Mouse (Mus musculus) right cerebral cortex, adult 18-20 months (tissue): ENCODE measurements at regions not wholly inside any gene's neighbourhood (a gene's known extent, or its start where the extent isn't known, plus 50 kb on each side); places are given as distances from the start of the nearest gene placed in this dataset.
"Not testable (repeated sequence)": the region's sequence is repeated elsewhere in the genome, so short reads cannot be mapped to it uniquely, and the experiment has no call there.

Experiments used
- DNase-seq: peaks from one replicate; pipeline ENCODE4 v3.0.0; 2022; ENCODE audit warnings: mixed read lengths

- DNase-seq, result no peak
Observed at GRCm38 (mm10) chr15:3909471-3909870, 69.9 kb downstream of the Fbxo4 start.

GRCm38 (mm10) chr15:3908721-3909120, 70.7 kb downstream of the Fbxo4 start:
- peak; percentile 8 for DNase-seq

- no peak for DNase-seq
Observed at GRCm38 (mm10) chr15:3905548-3905947, 73.8 kb downstream of the Fbxo4 start.

- DNase-seq, result no peak
Observed at GRCm38 (mm10) chr15:3878429-3878828, 100.9 kb downstream of the Fbxo4 start.

GRCm38 (mm10) chr15:3877506-3877905, 101.9 kb downstream of the Fbxo4 start:
- no peak for DNase-seq

- DNase-seq, result not testable (repeated sequence)
Observed at GRCm38 (mm10) chr15:3875210-3875861, 104.0 kb downstream of the Fbxo4 start.

- no peak for DNase-seq
Observed at GRCm38 (mm10) chr15:3831802-3832201, 147.6 kb downstream of the Fbxo4 start.

- DNase-seq, result no peak
Observed at GRCm38 (mm10) chr15:3805430-3805829, 173.9 kb downstream of the Fbxo4 start.

- DNase-seq, result no peak
Observed at GRCm38 (mm10) chr15:3775865-3776264, 192.6 kb upstream of the Ghr start.

GRCm38 (mm10) chr15:3772228-3772789, 189.0 kb upstream of the Ghr start:
- no peak for DNase-seq

- DNase-seq, result no peak
Observed at GRCm38 (mm10) chr15:3770312-3770711, 187.0 kb upstream of the Ghr start.

GRCm38 (mm10) chr15:3764726-3765125, 181.4 kb upstream of the Ghr start:
- DNase-seq, result no peak

- no peak for DNase-seq
Observed at GRCm38 (mm10) chr15:3760396-3760795, 177.1 kb upstream of the Ghr start.

- DNase-seq, result peak; percentile 68
Observed at GRCm38 (mm10) chr15:3755636-3756035, 172.3 kb upstream of the Ghr start.

GRCm38 (mm10) chr15:3748072-3748471, 164.8 kb upstream of the Ghr start:
- DNase-seq, result not testable (repeated sequence)

- DNase-seq, result no peak
Observed at GRCm38 (mm10) chr15:3743168-3743814, 160.0 kb upstream of the Ghr start.

- DNase-seq, result no peak
Observed at GRCm38 (mm10) chr15:3742191-3742590, 158.9 kb upstream of the Ghr start.

- DNase-seq, result no peak
Observed at GRCm38 (mm10) chr15:3725214-3725613, 141.9 kb upstream of the Ghr start.

- DNase-seq, result no peak
Observed at GRCm38 (mm10) chr15:3720668-3721340, 137.5 kb upstream of the Ghr start.

- no peak for DNase-seq
Observed at GRCm38 (mm10) chr15:3711764-3712163, 128.5 kb upstream of the Ghr start.

- no peak for DNase-seq
Observed at GRCm38 (mm10) chr15:3707089-3708078, 124.1 kb upstream of the Ghr start.

GRCm38 (mm10) chr15:3699234-3699814, 116.0 kb upstream of the Ghr start:
- DNase-seq, result no peak
